Mouse (Mus musculus): ENCODE data around the gene Nkx1-2. TPM values are rescaled to one million over a fixed set of nuclear protein-coding genes. Genes with fewer than 3 reads are reported as not detected.
A peak's percentile ranks its signal among the peaks of the same experiment; 100 is the strongest.

The Nkx1-2 gene
- polyA plus RNA-seq, 1 experiment from 2014 or later = 0.62 TPM

DNA sequence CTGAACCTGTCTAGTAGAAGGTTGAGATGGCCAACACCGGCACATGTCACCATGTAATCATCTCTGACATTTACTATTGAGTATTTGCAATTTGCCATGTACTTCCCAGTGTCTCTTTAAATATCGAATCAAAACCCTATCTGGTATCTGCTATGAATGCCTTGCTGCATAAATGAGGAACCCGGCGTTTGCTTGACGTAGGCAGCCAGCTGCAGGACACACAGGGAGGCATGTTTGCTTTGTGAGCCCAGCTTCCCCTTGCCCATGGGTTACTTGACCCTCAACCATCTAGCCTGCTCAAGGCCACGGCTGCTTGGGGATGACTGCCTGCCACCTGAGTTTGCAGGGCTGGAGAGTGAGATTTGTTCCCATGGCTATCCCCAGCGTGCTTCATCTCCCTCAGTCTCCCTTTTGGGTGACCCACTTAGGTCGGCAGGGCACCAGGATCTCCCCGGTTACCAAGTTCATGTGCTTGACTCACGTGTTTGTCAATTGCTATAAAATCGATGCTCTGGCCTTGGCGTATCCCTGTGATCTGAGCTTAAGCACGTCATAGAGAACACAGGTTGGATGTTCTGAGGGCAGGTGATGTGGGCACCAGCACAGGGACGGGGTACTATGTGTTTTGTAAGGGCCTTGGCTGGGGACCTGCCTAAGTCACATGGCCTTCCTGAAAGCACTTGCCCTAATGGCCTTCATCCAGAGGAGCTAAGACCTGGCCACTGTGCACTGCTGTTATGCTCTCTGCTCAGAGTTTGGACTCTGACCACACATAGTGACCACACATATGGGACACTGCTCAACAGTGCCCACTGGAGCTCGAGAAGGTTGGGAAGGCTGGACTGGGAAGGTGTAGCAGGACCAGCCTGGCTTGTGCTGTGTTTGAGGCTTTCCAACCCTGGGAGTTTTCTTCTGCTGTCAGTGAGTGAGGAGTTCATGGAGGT lies 20.8 kb upstream of the Nkx1-2 start:
- 88% methylated on average over 15 of the region's 15 CpGs for WGBS
- peaks cover 4% of the 10 kb centered on the region for H3K4me1 ChIP-seq (replicated peaks)
- no peaks in the 10 kb centered on the region for H3K36me3 ChIP-seq
- no peak overlapping the region for H3K27ac ChIP-seq
- peaks cover 6% of the 10 kb centered on the region; the same call in 1 of the 2 replicates for H3K27me3 ChIP-seq
- no peaks in the 10 kb centered on the region for H3K9me3 ChIP-seq
- ATAC-seq (ENCODE audit: low FRiP score) = no peak
- H3K9ac ChIP-seq = no peak overlapping the region
- H3K4me3 ChIP-seq = no peak overlapping the region
- no peak overlapping the region for H3K4me2 ChIP-seq

DNA sequence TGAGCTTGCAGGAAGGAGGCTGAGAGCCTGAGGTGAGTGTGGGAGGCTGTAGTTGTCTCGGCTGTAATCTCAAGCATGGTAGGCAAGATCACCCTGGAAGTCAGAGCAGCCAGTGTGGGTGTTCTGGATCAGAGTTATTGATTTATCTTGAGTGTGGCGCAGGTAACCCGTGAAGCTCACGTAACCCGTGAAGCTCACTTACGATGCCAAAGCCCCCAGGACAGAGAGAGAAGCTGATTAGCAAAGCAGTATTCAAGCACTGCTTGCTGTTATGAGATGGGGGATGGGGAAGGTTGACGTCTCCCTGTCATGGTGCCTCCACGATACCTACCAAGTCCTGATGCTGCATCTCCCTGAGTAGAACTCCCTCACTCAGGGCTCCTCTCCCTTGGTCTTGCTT lies 20.1 kb upstream of the Nkx1-2 start:
- no peaks in the 10 kb centered on the region for H3K36me3 ChIP-seq
- no peak overlapping the region for H3K9ac ChIP-seq
- H3K4me2 ChIP-seq = no peak overlapping the region
- H3K27ac ChIP-seq = no peak overlapping the region
- 87% methylated on average over 8 of the region's 8 CpGs for WGBS
- H3K4me1 ChIP-seq (replicated peaks) = peaks cover 7% of the 10 kb centered on the region
- no peak overlapping the region for H3K4me3 ChIP-seq
- ATAC-seq (ENCODE audit: low FRiP score) = no peak
- H3K9me3 ChIP-seq = no peaks in the 10 kb centered on the region
- peaks cover 6% of the 10 kb centered on the region; the same call in 1 of the 2 replicates for H3K27me3 ChIP-seq

DNA sequence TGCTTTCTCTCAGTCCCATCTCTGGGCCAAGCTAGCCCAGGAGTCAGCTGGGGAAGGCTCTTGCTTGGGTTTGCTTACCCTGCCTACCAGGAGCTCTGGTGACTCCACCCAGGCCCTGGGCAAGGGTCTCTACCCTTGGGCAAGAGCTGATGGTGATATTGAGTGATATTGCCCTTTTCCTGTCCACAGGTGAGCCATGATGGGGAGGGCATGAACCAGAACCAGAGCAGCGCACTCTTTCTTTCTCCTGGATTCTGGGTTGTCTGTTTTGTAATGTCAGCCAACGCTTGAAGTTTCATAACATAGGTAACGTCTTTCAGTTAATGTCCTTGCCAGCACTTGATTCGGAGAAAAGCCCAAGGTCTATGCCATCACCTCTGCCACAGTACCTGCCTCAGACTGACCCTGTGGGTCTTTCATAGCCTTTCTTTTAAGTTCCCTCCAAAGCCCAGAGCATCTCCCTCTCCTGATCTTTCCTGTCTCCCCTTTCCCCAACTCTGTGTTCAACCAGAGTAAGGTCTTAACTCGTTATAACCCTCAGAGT lies 17.7 kb upstream of the Nkx1-2 start:
- no peak overlapping the region for H3K4me2 ChIP-seq
- H3K36me3 ChIP-seq = no peaks in the 10 kb centered on the region
- no peak overlapping the region for H3K9ac ChIP-seq
- peaks cover 7% of the 10 kb centered on the region for H3K4me1 ChIP-seq (replicated peaks)
- H3K9me3 ChIP-seq = no peaks in the 10 kb centered on the region
- no peak for ATAC-seq (ENCODE audit: low FRiP score)
- H3K27me3 ChIP-seq = peaks cover 6% of the 10 kb centered on the region; the same call in 1 of the 2 replicates
- no peak overlapping the region for H3K4me3 ChIP-seq
- no peak overlapping the region for H3K27ac ChIP-seq
- WGBS = 90% methylated on average over 5 of the region's 5 CpGs

DNA sequence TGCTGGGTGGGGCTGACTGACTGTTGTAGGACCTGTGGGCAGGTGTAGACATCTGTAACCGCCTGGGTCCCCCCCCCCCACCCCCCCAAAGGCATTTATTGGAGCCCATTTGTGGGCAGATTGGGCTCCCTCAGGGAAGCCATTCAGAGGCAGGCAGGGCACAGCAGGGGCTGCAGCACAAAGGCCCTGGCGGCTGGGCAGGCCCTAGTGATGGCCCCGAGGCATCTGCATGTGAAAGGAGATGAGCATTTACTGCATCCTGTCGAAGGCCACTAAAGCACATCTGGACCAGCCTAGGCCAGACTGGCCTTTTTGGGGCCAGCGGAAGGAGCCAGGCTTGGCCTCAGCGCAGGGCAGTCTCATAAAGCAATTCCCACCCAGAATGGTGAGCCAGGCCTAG lies 17.0 kb upstream of the Nkx1-2 start:
- peaks cover 6% of the 10 kb centered on the region; the same call in 1 of the 2 replicates for H3K27me3 ChIP-seq
- 12% methylated on average over 6 of the region's 6 CpGs for WGBS

DNA sequence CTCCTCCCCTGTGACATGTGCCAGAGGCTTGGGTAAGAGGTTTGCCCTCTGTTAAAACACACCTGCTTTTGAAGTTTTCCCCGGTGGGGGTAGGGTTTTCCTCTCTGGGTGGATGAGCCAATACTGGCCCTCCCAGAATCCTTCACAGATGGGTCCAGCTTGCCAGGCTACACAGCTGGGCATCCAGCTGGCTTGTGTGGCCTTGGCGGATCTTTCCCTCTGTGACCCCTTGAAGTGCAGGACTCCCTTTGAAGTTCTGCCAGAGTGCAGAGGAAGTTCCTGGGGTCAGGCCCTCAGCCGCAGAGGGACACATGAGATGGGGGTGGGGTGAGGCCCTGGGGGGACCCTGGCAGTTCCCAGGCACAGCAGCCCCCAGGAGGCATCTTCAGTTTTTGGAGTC lies 15.9 kb upstream of the Nkx1-2 start:
- peaks cover 6% of the 10 kb centered on the region; the same call in 1 of the 2 replicates for H3K27me3 ChIP-seq
- H3K27ac ChIP-seq = no peak overlapping the region
- no peaks in the 10 kb centered on the region for H3K9me3 ChIP-seq
- no peak for ATAC-seq (ENCODE audit: low FRiP score)
- H3K4me2 ChIP-seq = no peak overlapping the region
- peaks cover 12% of the 10 kb centered on the region for H3K4me1 ChIP-seq (replicated peaks)
- no peak overlapping the region for H3K9ac ChIP-seq
- no peaks in the 10 kb centered on the region for H3K36me3 ChIP-seq
- WGBS = 21% methylated on average over 3 of the region's 3 CpGs
- no peak overlapping the region for H3K4me3 ChIP-seq

More for the DNA sequence above, 17.0 kb upstream of the Nkx1-2 start:
- Histone ChIP-seq H3K9ac (no peak overlapping the region), H3K9me3 (no peaks in the 10 kb centered on the region), H3K4me1 (replicated peaks) (peaks cover 7% of the 10 kb centered on the region), H3K36me3 (no peaks in the 10 kb centered on the region), H3K4me3 (no peak overlapping the region), H3K4me2 (no peak overlapping the region), H3K27ac (no peak overlapping the region)
- ATAC-seq (ENCODE audit: low FRiP score) = no peak

DNA sequence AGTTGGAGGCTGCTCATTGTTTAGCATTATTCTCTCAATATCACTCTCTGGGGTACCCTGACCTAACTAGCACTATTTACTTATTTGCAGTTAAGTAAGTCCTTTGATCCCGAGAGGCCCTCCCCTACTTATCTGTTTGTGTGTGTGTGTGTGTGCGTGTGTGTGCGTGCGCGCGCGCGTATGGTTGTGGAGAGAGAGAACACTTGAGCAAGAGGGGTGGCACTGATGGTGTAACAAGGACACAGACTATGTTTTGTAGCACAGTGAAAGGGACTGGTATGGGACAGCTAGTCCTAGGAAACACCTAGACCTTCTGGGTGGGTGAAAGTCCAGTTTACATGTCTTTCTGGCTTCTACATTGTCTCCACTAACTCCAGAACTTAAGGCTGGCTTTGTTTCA lies 12.1 kb upstream of the Nkx1-2 start:
- no peak overlapping the region for H3K4me3 ChIP-seq
- H3K27ac ChIP-seq = no peak overlapping the region
- no peaks in the 10 kb centered on the region for H3K36me3 ChIP-seq
- peaks cover 14% of the 10 kb centered on the region for H3K4me1 ChIP-seq (replicated peaks)
- ATAC-seq (ENCODE audit: low FRiP score) = no peak
- H3K9me3 ChIP-seq = no peaks in the 10 kb centered on the region
- H3K27me3 ChIP-seq = peaks cover 10% of the 10 kb centered on the region
- H3K4me2 ChIP-seq = no peak overlapping the region
- no peak overlapping the region for H3K9ac ChIP-seq
- 94% methylated on average over 8 of the region's 8 CpGs for WGBS

DNA sequence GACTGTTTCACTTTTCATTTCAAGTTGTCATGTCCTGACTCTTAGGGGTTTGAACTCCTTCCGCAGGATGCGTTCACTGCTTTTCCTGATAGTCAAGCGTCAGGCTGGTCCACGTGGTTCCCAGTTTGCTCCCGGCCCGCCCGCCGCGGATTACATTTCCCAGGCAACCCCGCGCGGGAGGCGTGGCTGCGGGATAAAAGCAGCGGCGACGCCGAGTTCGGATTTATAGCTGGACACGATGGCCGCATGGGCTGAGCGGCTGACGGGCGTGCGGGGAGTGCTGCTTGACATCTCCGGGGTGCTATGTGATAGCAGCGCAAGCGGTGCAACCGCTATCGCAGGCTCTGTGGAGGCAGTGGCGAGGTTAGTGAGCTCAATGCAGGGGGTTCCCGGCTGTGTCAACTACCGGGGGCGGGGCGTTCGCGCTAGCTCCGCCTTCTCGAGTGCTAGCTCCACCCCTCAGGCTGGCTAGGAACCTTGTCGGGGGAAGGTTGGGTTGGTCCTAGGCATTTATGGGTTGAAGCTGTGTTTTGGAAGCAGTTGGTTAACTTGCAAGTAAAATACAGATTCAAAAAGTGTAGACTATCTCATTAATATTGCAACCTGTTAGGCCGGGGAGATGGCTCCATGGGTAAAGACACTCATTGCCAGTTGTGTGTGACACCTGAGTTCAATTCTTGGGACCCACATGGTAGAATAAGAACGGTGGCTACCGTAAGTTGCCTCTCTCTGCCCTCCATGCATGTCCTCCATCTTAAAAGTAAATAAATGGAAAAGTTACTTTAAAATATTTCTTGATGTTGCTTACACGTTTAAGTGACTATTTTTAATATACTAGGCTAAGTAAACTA lies 11.3 kb upstream of the Nkx1-2 start, which contains the start of gene Lhpp:
Gene Lhpp, plus strand, starts transcription at position 171 of the 851 bp plus-strand sequence.
- Histone ChIP-seq H3K9me3 (no peaks in the 10 kb centered on the region), H3K4me1 (replicated peaks) (peaks cover 11% of the 10 kb centered on the region; the same call in 1 of the 2 replicates), H3K4me3 (peak within 1 kb of the TSS; percentile 61), H3K27me3 (peaks cover 15% of the 10 kb centered on the region; the same call in 1 of the 2 replicates), H3K4me2 (peak within 1 kb of the TSS; percentile 65), H3K36me3 (no peaks in the 10 kb centered on the region), H3K27ac (0 out of 2 replicates have a peak within 1 kb of the TSS, but pooled peaks have one; percentile 40), H3K9ac (peak within 1 kb of the TSS; percentile 76)
- 8% methylated on average over 44 of the region's 44 CpGs for WGBS
- ATAC-seq (ENCODE audit: low FRiP score) = peak; percentile 89

DNA sequence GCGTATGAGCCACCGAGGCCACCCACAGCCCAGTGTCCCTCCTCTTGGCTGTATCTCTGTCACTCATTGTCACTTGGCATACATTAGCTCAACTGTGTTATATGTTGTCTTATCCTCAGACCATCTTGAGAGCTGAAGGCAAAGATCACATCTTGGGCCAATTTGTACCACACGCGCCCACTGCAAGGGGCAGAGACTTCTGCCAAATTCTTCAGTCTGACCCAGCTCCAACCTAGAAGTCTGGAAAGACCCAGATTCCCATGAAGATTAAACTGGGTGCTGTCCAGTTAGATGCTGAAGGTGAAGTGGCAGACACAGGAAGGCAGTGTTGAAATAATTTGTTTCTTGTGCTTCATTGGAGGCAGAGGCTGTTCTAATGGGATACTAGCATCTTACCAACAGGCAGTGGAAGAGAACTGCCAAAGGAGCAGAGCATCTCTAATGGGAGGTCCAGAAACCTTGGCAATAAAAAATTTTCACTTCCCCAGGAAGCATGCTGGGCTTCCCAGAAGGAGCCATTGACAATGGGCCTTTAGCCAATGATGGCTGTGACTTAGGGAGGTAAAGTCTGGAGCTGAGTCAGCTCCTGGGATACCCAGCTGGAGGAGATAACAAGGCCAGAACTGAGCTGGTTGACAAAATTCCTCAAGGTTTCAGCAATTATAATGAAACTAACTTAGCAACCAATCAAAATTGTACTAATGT lies 9.0 kb upstream of the Nkx1-2 start:
- H3K27me3 ChIP-seq = peaks cover 31% of the 10 kb centered on the region; the same call in 1 of the 2 replicates
- no peak overlapping the region for H3K4me2 ChIP-seq
- H3K36me3 ChIP-seq = no peaks in the 10 kb centered on the region
- WGBS = 97% methylated on average over 4 of the region's 4 CpGs
- H3K9me3 ChIP-seq = no peaks in the 10 kb centered on the region
- H3K27ac ChIP-seq = no peak overlapping the region
- no peak overlapping the region for H3K9ac ChIP-seq
- H3K4me3 ChIP-seq = no peak overlapping the region
- H3K4me1 ChIP-seq (replicated peaks) = peaks cover 8% of the 10 kb centered on the region; the same call in 1 of the 2 replicates
- ATAC-seq (ENCODE audit: low FRiP score) = no peak

DNA sequence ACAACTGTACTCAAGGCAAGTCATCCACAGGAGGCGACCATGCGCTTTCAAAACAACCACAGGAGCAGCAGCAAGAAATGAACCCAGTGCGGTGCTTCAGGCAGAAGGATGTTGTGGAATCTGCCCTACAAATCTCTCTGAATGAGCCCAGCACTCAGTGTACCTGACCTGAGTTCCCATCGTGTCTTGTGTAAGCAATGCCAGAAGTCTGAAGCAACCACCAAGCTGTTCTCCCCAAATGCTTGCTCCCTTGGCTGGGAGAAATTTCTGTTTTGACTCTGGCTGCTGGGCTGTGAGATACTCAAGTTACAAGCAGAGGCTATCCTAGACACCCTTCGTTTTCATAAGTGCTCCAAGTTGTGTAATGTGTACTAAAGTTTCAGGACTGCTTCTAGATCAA lies 6.3 kb upstream of the Nkx1-2 start:
- Histone ChIP-seq H3K4me2 (no peak overlapping the region), H3K4me3 (no peak overlapping the region), H3K27me3 (peaks cover 54% of the 10 kb centered on the region), H3K9me3 (no peaks in the 10 kb centered on the region), H3K27ac (no peak overlapping the region), H3K36me3 (no peaks in the 10 kb centered on the region), H3K4me1 (replicated peaks) (peaks cover 7% of the 10 kb centered on the region), H3K9ac (no peak overlapping the region)
- 67% methylated on average over 5 of the region's 5 CpGs for WGBS
- no peak for ATAC-seq (ENCODE audit: low FRiP score)

DNA sequence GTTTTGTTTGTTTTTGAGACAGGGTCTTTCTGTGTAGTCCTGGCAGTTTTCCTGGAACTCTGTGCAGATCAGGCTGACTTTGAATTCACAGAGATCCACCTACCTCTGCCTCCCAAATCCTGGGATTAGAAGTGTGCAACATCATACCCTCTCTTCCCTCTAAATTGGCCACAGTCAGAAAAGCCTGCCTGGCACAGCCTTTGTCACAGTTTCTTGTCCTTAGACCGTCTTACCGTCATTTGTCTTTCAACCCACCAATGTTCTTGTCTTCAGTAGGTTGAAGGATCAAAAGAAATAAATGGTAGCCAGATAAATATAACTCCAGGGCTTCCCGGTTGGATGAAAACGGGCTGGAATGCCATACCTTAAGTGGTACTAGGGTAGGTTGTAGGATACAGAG lies 5.3 kb upstream of the Nkx1-2 start:
- H3K9ac ChIP-seq = no peak overlapping the region
- peaks cover 64% of the 10 kb centered on the region for H3K27me3 ChIP-seq
- no peak overlapping the region for H3K4me3 ChIP-seq
- H3K4me2 ChIP-seq = no peak overlapping the region
- peaks cover 12% of the 10 kb centered on the region for H3K4me1 ChIP-seq (replicated peaks)
- H3K36me3 ChIP-seq = no peaks in the 10 kb centered on the region
- WGBS = 84% methylated on average over 4 of the region's 4 CpGs
- no peak overlapping the region for H3K27ac ChIP-seq
- no peak for ATAC-seq (ENCODE audit: low FRiP score)
- no peaks in the 10 kb centered on the region for H3K9me3 ChIP-seq

DNA sequence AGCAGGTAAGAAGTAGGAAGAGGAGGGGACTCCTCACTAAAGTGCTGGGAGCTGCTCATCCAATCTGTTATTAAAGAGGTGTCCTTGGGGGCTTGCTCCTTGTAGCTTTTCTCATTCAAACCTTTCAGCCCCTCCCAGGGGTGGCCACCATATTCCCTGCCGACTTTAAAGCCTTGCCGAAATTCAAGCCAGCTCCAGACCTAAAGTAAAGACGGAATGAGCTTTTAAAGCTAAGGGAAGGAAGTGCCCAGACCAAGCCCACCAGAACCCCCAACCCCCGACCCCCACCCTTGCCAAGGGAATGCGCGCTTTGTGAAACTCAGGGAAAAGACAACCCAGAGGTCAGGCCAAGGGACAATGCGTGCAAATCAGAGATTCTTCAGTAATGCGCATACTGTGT lies 1.5 kb upstream of the Nkx1-2 start:
- Histone ChIP-seq H3K27me3 (peaks cover 89% of the 10 kb centered on the region), H3K4me2 (no peak overlapping the region), H3K4me3 (no peak overlapping the region), H3K9me3 (no peaks in the 10 kb centered on the region), H3K27ac (no peak overlapping the region), H3K4me1 (replicated peaks) (peaks cover 43% of the 10 kb centered on the region), H3K9ac (no peak overlapping the region), H3K36me3 (no peaks in the 10 kb centered on the region)
- no peak for ATAC-seq (ENCODE audit: low FRiP score)
- WGBS = 7% methylated on average over 8 of the region's 8 CpGs

All from hindbrain, embryonic 13.5 days (tissue).